ENCODE assay signal across 28 mouse cellular contexts in genomic region chr2:125335206-125335605, GRCm38 (mm10).
"Had no signal": no experiment of that assay in that cellular context is flagged by ENCODE, and none has a peak within 500 bp of the region (broad histone marks: within the 10 kb centered on the region; RNA-seq: fewer than 3 reads in every experiment).

No protein-coding gene starts in this region.

- ATAC-seq: forebrain, embryonic 13.5 days; forebrain, embryonic 14.5 days; forebrain, embryonic 15.5 days; forebrain, embryonic 16.5 days; forebrain, postnatal 0 days had no signal

- H3K27me3 ChIP-seq: embryonic facial prominence, embryonic 12.5 days; embryonic facial prominence, embryonic 13.5 days; embryonic facial prominence, embryonic 15.5 days; forebrain, embryonic 12.5 days; forebrain, embryonic 13.5 days; forebrain, embryonic 15.5 days had no signal

- H3K4me3 ChIP-seq: embryonic facial prominence, embryonic 10.5 days; embryonic facial prominence, embryonic 12.5 days; embryonic facial prominence, embryonic 13.5 days; embryonic facial prominence, embryonic 15.5 days; erythroblast, embryonic 14.5 days; forebrain, embryonic 10.5 days; forebrain, embryonic 12.5 days; forebrain, embryonic 13.5 days; forebrain, embryonic 15.5 days; gastrocnemius, adult 2 months; heart, adult 2 months had no signal

- DNase-seq: cerebellum, adult 2 months; cerebellum, adult 8-10 months; cerebellum, adult 9-10 months; cerebellum, adult 9-11 months; cerebellum, postnatal 10 days; cerebellum, postnatal 14 days; cerebellum, postnatal 25 days; cerebellum, postnatal 36 days; embryo, embryonic 11 days; forebrain, postnatal 0 days; gastrocnemius, adult 2 months; gastrocnemius, postnatal 10 days; gastrocnemius, postnatal 14 days; gastrocnemius, postnatal 25 days; gastrocnemius, postnatal 36 days; heart, adult 18-20 months; heart, adult 2 months had no signal

- H3K4me1 ChIP-seq: embryonic facial prominence, embryonic 10.5 days; embryonic facial prominence, embryonic 12.5 days; embryonic facial prominence, embryonic 13.5 days; embryonic facial prominence, embryonic 15.5 days; forebrain, embryonic 10.5 days; forebrain, embryonic 12.5 days; forebrain, embryonic 13.5 days; forebrain, embryonic 15.5 days had no signal

- H3K27ac ChIP-seq: embryonic facial prominence, embryonic 10.5 days; embryonic facial prominence, embryonic 12.5 days; embryonic facial prominence, embryonic 13.5 days; embryonic facial prominence, embryonic 15.5 days; forebrain, embryonic 10.5 days; forebrain, embryonic 12.5 days; forebrain, embryonic 13.5 days; forebrain, embryonic 15.5 days; gastrocnemius, adult 2 months; heart, adult 2 months had no signal

- H3K36me3 ChIP-seq: forebrain, embryonic 15.5 days had no signal

- H3K9me3 ChIP-seq: embryonic facial prominence, embryonic 10.5 days; embryonic facial prominence, embryonic 12.5 days; embryonic facial prominence, embryonic 13.5 days; embryonic facial prominence, embryonic 15.5 days; forebrain, embryonic 10.5 days; forebrain, embryonic 12.5 days; forebrain, embryonic 13.5 days; forebrain, embryonic 15.5 days had no signal

- H3K4me2 ChIP-seq: embryonic facial prominence, embryonic 12.5 days; embryonic facial prominence, embryonic 13.5 days; embryonic facial prominence, embryonic 15.5 days; forebrain, embryonic 12.5 days; forebrain, embryonic 13.5 days; forebrain, embryonic 15.5 days had no signal

- H3K9ac ChIP-seq: embryonic facial prominence, embryonic 12.5 days; embryonic facial prominence, embryonic 13.5 days; embryonic facial prominence, embryonic 15.5 days; forebrain, embryonic 12.5 days; forebrain, embryonic 13.5 days; forebrain, embryonic 15.5 days; forebrain, postnatal 0 days had no signal
